Mouse (Mus musculus) ES-E14 (cell line): ENCODE results near the gene Capn11. TPM values are rescaled to one million over a fixed set of nuclear protein-coding genes. Genes with fewer than 3 reads are reported as not detected.

Experiments
- DNase-seq: peaks from one replicate; pipeline ENCODE4 v3.0.0-alpha.2; 2013; ENCODE audit warnings: low read depth, low spot score
- H3K27ac ChIP-seq: 2 replicates; pipeline ENCODE4 v1.5.1; 2012; ENCODE audit warnings: low read depth, mild to moderate bottlenecking, low read length, moderate library complexity, mixed read lengths; ENCODE audit not compliant: poor library complexity, insufficient read depth, severe bottlenecking
- H3K36me3 ChIP-seq: 2 replicates; pipeline ENCODE4 v1.6.1; 2012; ENCODE audit warnings: mild to moderate bottlenecking, low read length, moderate library complexity, mixed read lengths; ENCODE audit not compliant: control insufficient read depth, poor library complexity, insufficient read depth, severe bottlenecking
- H3K4me1 ChIP-seq, 2 experiments: fragments of 150-350 bp in 1 of 2; sonication (generic) in 1 of 2; 2 replicates each; pipeline ENCODE4 v1.6.1; 2012; ENCODE audit warnings: low read length in 2 of 2, mild to moderate bottlenecking in 1 of 2, mixed read lengths in 1 of 2; ENCODE audit not compliant: control insufficient read depth in 2 of 2, insufficient read depth in 2 of 2, poor library complexity in 1 of 2
- H3K4me3 ChIP-seq, 2 experiments: fragments of 150-350 bp in 1 of 2; sonication (generic) in 1 of 2; 2 replicates each; pipeline ENCODE4 v1.5.1; 2012; ENCODE audit warnings: low read length in 2 of 2, low read depth in 1 of 2, mild to moderate bottlenecking in 1 of 2, mixed read lengths in 1 of 2; ENCODE audit not compliant: insufficient read depth in 1 of 2, poor library complexity in 1 of 2, severe bottlenecking in 1 of 2
- H3K9ac ChIP-seq: 2 replicates; pipeline ENCODE4 v1.6.1; 2012; ENCODE audit warnings: low read depth, mild to moderate bottlenecking, low read length, mixed read lengths; ENCODE audit not compliant: poor library complexity, insufficient read depth, severe bottlenecking
- H3K9me3 ChIP-seq: fragments of 150-350 bp; sonication (generic); 2 replicates; pipeline ENCODE4 v1.6.1; 2012; ENCODE audit warnings: low read depth, mild to moderate bottlenecking, low read length; ENCODE audit not compliant: control insufficient read depth, insufficient read depth
- CHD2 ChIP-seq: IDR thresholded peaks from 2 replicates; pipeline ENCODE4 v1.6.1; 2014; ENCODE audit warnings: mild to moderate bottlenecking, low read depth, low read length, inconsistent platforms
- HCFC1 ChIP-seq: IDR thresholded peaks from 2 replicates; pipeline ENCODE4 v1.6.1; 2012; ENCODE audit warnings: low read length, inconsistent platforms, borderline replicate concordance; ENCODE audit not compliant: insufficient read depth
- MAFK ChIP-seq: IDR thresholded peaks from 2 replicates; pipeline ENCODE4 v1.6.1; 2014; ENCODE audit warnings: mild to moderate bottlenecking, low read depth, low read length, inconsistent platforms; ENCODE audit not compliant: insufficient read depth
- ZC3H11A ChIP-seq: IDR thresholded peaks from 2 replicates; pipeline ENCODE4 v1.6.1; 2012; ENCODE audit warnings: low read depth, mild to moderate bottlenecking, inconsistent platforms, low read length, borderline replicate concordance
- ZNF384 ChIP-seq: IDR thresholded peaks from 2 replicates; pipeline ENCODE4 v1.6.1; 2012; ENCODE audit warnings: low read depth, low read length, inconsistent platforms
- in situ Hi-C, 2 experiments: fragments of 600-800 bp; cut with MboI; formaldehyde crosslinking; loops; one replicate each; pipeline ENCODE4 v1.15.1; 2025; ENCODE audit warnings: low sequenced_read_pairs in 2 of 2, inconsistent platforms in 1 of 2; ENCODE audit not compliant: unreplicated experiment in 2 of 2
- total RNA-seq: library from RNA; depleted of rRNA; stranded (reverse); fragments of 300-350 nt; gene quantifications from 2 replicates; pipeline ENCODE4 v1.2.3, GENCODE M21; 2012

Gene Capn11
- total RNA-seq, 1 experiment: not detected

DNA sequence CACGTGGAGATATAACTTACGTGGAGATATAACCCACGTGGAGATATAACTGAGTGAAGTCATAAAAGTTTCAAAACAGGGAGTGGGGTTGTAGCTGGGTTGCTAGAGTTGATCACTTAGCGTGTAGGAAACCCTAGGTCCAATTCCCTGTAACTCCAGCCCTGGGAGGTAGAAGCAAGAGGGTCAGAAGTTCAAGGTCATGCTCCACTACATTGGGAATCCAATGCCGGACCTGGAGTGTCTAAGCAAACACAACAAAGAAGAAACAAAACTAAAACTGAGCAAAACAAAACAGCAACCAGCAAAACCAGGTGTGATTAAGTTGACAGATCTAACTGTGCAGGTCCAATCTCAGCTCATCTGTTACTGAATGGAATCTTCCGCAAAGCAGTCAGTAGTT, 41.5 kb downstream of the Capn11 start:
- Histone ChIP-seq H3K9ac (peak overlapping the region; percentile 53; the same call in 1 of the 2 replicates), H3K9me3 (no peaks in the 10 kb centered on the region), H3K27ac (peak overlapping the region; percentile 87; the same call in 1 of the 2 replicates), H3K4me3 (no peak overlapping the region), H3K36me3 (no peaks in the 10 kb centered on the region), H3K4me1 (peaks cover 17 to 24% of the 10 kb centered on the region in 2 experiments)
- in situ Hi-C loops: no loop called here
- TF ChIP-seq CHD2 (no peak), ZC3H11A (no peak), HCFC1 (no peak), MAFK (no peak), ZNF384 (no peak)
- DNase-seq: no peak

DNA sequence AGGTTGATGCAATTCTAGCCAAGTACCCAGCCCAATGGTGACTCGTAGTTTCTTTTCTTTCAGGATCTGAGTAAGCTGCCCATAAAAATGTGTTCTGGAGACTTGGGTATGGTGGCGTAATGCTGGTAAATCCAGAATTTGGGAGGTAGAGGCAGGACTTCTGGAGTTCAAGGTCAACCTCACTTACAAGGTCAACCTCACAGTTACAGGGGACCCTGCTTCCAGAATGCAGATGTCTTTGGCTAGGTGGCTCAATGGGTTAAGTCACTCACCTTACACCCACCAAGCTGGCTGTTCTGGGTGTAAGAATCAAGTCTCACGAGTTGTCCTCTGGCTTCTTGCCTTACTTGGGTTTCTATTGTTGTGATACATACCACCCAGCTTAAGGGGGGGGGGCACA, 42.4 kb downstream of the Capn11 start:
- Histone ChIP-seq H3K9me3 (no peaks in the 10 kb centered on the region), H3K4me3 (no peak overlapping the region), H3K9ac (no peak overlapping the region), H3K4me1 (peaks cover 24 to 28% of the 10 kb centered on the region in 2 experiments), H3K36me3 (no peaks in the 10 kb centered on the region), H3K27ac (peak overlapping the region; percentile 57; the same call in 1 of the 2 replicates)
- TF ChIP-seq MAFK (no peak), ZC3H11A (no peak), HCFC1 (no peak), ZNF384 (no peak), CHD2 (no peak)
- in situ Hi-C loops: no loop called here
- no peak for DNase-seq

DNA sequence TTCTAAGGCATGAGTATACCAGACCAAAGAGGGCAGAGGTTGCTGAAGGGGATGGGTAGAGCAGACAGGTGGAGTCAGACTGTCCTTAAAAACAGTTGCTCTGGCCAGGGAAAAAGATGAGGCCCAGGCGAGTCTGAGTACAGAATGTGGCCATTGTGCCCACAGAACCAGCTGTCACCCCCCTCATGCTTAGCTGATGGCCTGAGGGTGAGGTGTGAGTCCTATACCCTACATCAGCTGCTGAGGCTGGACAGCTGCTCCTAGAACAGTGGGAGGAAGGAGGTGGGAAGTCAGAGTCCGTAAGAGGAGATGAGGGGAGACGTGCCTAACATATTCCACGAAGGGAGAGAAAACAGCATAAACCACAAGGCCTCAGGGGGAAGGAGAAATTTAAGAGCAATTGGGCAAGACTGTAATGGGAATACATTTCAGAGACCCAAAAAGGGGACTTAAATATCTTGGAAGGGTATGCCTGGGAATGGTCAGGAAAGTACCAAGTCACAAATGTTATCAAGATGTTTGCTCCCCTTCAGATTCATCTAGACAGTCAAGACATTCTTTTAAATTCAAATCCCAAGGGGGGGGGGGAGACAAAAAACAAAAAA, 43.0 kb downstream of the Capn11 start:
- H3K4me1 ChIP-seq: peaks cover 24 to 31% of the 10 kb centered on the region in 2 experiments
- no peak overlapping the region; the same call in 1 of the 2 replicates for H3K27ac ChIP-seq
- H3K4me3 ChIP-seq: no peak overlapping the region
- in situ Hi-C loops: no loop called here
- H3K9ac ChIP-seq: no peak overlapping the region
- TF ChIP-seq ZC3H11A: no peak
- TF ChIP-seq CHD2: no peak
- no peak for TF ChIP-seq ZNF384
- no peak for TF ChIP-seq MAFK
- TF ChIP-seq HCFC1: no peak
- H3K9me3 ChIP-seq: no peaks in the 10 kb centered on the region
- no peaks in the 10 kb centered on the region for H3K36me3 ChIP-seq
- no peak for DNase-seq

DNA sequence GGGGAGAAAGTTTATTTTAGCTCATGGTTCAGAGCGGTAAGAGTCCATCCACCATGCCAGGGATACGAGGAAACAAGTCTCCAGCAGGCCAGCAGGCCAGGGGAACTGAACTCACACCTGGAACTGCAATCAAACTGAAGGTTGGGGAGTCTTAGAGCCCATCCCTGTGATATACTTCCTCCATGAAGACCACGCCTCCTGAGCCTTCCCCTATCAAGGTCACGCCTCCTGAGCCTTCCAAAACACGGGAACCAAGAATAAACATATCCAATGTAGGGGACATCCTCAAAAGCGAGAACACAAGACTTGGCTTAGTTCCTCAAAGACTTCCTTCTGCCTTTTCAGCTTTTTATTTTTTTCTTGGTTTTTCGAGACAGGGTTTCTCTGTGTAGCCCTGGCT, 46.2 kb downstream of the Capn11 start:
- no peak overlapping the region for H3K9ac ChIP-seq
- no peak for DNase-seq
- TF ChIP-seq MAFK (no peak), ZNF384 (no peak), ZC3H11A (no peak), HCFC1 (no peak), CHD2 (no peak)
- H3K36me3 ChIP-seq: no peaks in the 10 kb centered on the region
- no peaks in the 10 kb centered on the region for H3K9me3 ChIP-seq
- in situ Hi-C loops: no loop called here
- H3K27ac ChIP-seq: peak overlapping the region; percentile 0; the same call in 1 of the 2 replicates
- H3K4me1 ChIP-seq: peaks cover 18 to 29% of the 10 kb centered on the region in 2 experiments
- no peak overlapping the region for H3K4me3 ChIP-seq

DNA sequence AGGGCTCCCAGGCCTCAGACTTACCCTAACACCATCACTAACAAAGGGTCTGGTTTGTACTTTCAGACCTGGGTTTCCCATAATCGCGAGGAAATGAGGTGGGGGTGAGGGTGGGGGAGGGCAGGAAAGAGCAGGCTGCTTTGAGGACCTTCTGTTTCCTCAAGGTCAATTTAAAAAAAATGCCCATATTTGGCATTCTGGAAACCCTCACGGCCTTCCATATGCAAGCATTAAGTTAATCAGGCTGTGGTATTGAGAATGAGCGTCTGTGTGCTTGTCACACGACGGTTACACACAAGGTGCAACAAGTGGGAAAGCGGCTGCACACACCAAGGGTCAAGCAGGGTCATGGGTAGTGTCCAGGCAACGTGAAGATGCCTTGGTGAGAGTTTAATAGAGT, 47.1 kb downstream of the Capn11 start:
- no peaks in the 10 kb centered on the region for H3K36me3 ChIP-seq
- in situ Hi-C loops: no loop called here
- no peak overlapping the region for H3K4me3 ChIP-seq
- no peaks in the 10 kb centered on the region for H3K9me3 ChIP-seq
- no peak for DNase-seq
- TF ChIP-seq HCFC1 (no peak), ZC3H11A (no peak), CHD2 (0 out of 2 replicates have a peak, but pooled peaks have one; percentile 14)
- peak overlapping the region; percentile 58 for H3K27ac ChIP-seq
- H3K4me1 ChIP-seq: peaks cover 18 to 26% of the 10 kb centered on the region in 2 experiments
- no peak overlapping the region; the same call in 1 of the 2 replicates for H3K9ac ChIP-seq
